Mouse (Mus musculus) hindbrain, embryonic 11.5 days (tissue): Measurements from ENCODE around the gene Armc2. TPM values are rescaled to one million over a fixed set of nuclear protein-coding genes. Genes with fewer than 3 reads are reported as not detected.
A peak's percentile ranks its signal among the peaks of the same experiment; 100 is the strongest.

Source experiments
- ATAC-seq: fragments of 200-750 bp; cut with Nextera tagmentation; 2 replicates; pipeline ENCODE4 v1.8.0; 2017; ENCODE audit warnings: mild to moderate bottlenecking, moderate TSS enrichment, moderate library complexity; ENCODE audit not compliant: low FRiP score
- DNase-seq: peaks from one replicate; pipeline ENCODE4 v3.0.0-alpha.2; 2015; ENCODE audit warnings: low spot score
- H3K27ac ChIP-seq: fragments of 300-500 bp; sonication (generic); 2 replicates; pipeline ENCODE4 v1.5.1; 2014; ENCODE audit warnings: mild to moderate bottlenecking, low read depth, low read length
- H3K27me3 ChIP-seq: fragments of 300-500 bp; sonication (generic); 2 replicates; pipeline ENCODE4 v1.6.1; 2014; ENCODE audit warnings: mild to moderate bottlenecking, low read length, moderate library complexity, mixed read lengths; ENCODE audit not compliant: control insufficient read depth, insufficient read depth
- H3K36me3 ChIP-seq: fragments of 300-500 bp; sonication (generic); 2 replicates; pipeline ENCODE4 v1.6.1; 2014; ENCODE audit warnings: mild to moderate bottlenecking, low read length, moderate library complexity, mixed read lengths; ENCODE audit not compliant: control insufficient read depth, insufficient read depth
- H3K4me1 ChIP-seq: fragments of 300-500 bp; sonication (generic); replicated peaks from 2 replicates; pipeline ENCODE4 v1.6.1; 2014; ENCODE audit warnings: low read length, mixed read lengths; ENCODE audit not compliant: control insufficient read depth, insufficient read depth
- H3K4me2 ChIP-seq: fragments of 300-500 bp; sonication (generic); replicated peaks from 2 replicates; pipeline ENCODE4 v1.6.1; 2014; ENCODE audit warnings: mild to moderate bottlenecking, low read depth, low read length
- H3K4me3 ChIP-seq: fragments of 300-500 bp; sonication (generic); 2 replicates; pipeline ENCODE4 v1.5.1; 2014; ENCODE audit warnings: low read depth, low read length
- H3K9ac ChIP-seq: fragments of 300-500 bp; sonication (generic); 2 replicates; pipeline ENCODE4 v1.6.1; 2014; ENCODE audit warnings: low read depth, low read length
- H3K9me3 ChIP-seq: fragments of 300-500 bp; sonication (generic); 2 replicates; pipeline ENCODE4 v1.6.1; 2016; ENCODE audit warnings: low read length; ENCODE audit not compliant: control insufficient read depth
- WGBS: fragments of 180-500 bp; shearing (Covaris S2); extraction: QIAGEN DNeasy Blood & Tissue Kit; methylation state at CpG from one replicate; pipeline ENCODE4 v1.1.7; 2014; 5-methylcytosine and 5-hydroxymethylcytosine counted together
- polyA plus RNA-seq: library from polyadenylated mRNA; unstranded; fragments of >200 nt; fragmentation: Nextera tagmentation; extraction: Ambion mirVana; gene quantifications from 2 replicates; pipeline ENCODE4 v1.2.1, GENCODE M21; 2014

Armc2 gene
- polyA plus RNA-seq, 1 experiment from 2014 or later, result 3.2 TPM

GRCm38 (mm10) chr10:42031021-42031420 is 12.8 kb upstream of the Armc2 start:
- WGBS, result 14% methylated on average over 16 of the region's 16 CpGs
- no peak overlapping the region for H3K27ac ChIP-seq
- H3K9me3 ChIP-seq, result no peaks in the 10 kb centered on the region
- no peak overlapping the region for H3K4me3 ChIP-seq
- no peaks in the 10 kb centered on the region for H3K36me3 ChIP-seq
- peak overlapping the region; percentile 14; the same call in 1 of the 2 replicates for H3K4me2 ChIP-seq
- H3K9ac ChIP-seq, result no peak overlapping the region
- H3K4me1 ChIP-seq, result no peaks in the 10 kb centered on the region
- DNase-seq (peak; percentile 79), ATAC-seq (no peak; the same call in 1 of the 2 replicates)
- no peaks in the 10 kb centered on the region for H3K27me3 ChIP-seq

GRCm38 (mm10) chr10:42029502-42029901 is 11.3 kb upstream of the Armc2 start:
- Histone ChIP-seq H3K9ac (no peak overlapping the region), H3K4me2 (no peak overlapping the region), H3K27ac (no peak overlapping the region), H3K36me3 (no peaks in the 10 kb centered on the region), H3K4me3 (no peak overlapping the region), H3K4me1 (no peaks in the 10 kb centered on the region), H3K9me3 (no peaks in the 10 kb centered on the region), H3K27me3 (no peaks in the 10 kb centered on the region)
- DNase-seq (no peak), ATAC-seq (no peak)
- 84% methylated on average over 5 of the region's 5 CpGs for WGBS

GRCm38 (mm10) chr10:42027337-42027736 is 9.1 kb upstream of the Armc2 start:
- no peaks in the 10 kb centered on the region for H3K27me3 ChIP-seq
- ATAC-seq, result no peak
- no peaks in the 10 kb centered on the region for H3K9me3 ChIP-seq
- no peak overlapping the region for H3K9ac ChIP-seq
- WGBS, result 83% methylated on average over 11 of the region's 11 CpGs
- no peak overlapping the region for H3K4me2 ChIP-seq
- no peak overlapping the region for H3K4me3 ChIP-seq
- H3K36me3 ChIP-seq, result no peaks in the 10 kb centered on the region
- no peak overlapping the region for H3K27ac ChIP-seq
- no peaks in the 10 kb centered on the region for H3K4me1 ChIP-seq
- no peak for DNase-seq

GRCm38 (mm10) chr10:42024406-42024805 is 6.2 kb upstream of the Armc2 start:
- DNase-seq (no peak), ATAC-seq (no peak)
- no peaks in the 10 kb centered on the region for H3K4me1 ChIP-seq
- H3K27me3 ChIP-seq, result no peaks in the 10 kb centered on the region
- H3K9ac ChIP-seq, result no peak overlapping the region
- no peaks in the 10 kb centered on the region for H3K36me3 ChIP-seq
- 66% methylated on average over 6 of the region's 6 CpGs for WGBS
- H3K9me3 ChIP-seq, result no peaks in the 10 kb centered on the region
- H3K27ac ChIP-seq, result no peak overlapping the region
- no peak overlapping the region for H3K4me3 ChIP-seq
- H3K4me2 ChIP-seq, result no peak overlapping the region

- no peaks in the 10 kb centered on the region for H3K9me3 ChIP-seq
- H3K36me3 ChIP-seq, result no peaks in the 10 kb centered on the region
- no peaks in the 10 kb centered on the region; the same call in 1 of the 2 replicates for H3K4me1 ChIP-seq
- H3K9ac ChIP-seq, result no peak overlapping the region
- DNase-seq, result no peak
- no peak for ATAC-seq
- WGBS, result 85% methylated on average over 9 of the region's 9 CpGs
- H3K27me3 ChIP-seq, result no peaks in the 10 kb centered on the region; the same call in 1 of the 2 replicates
- H3K27ac ChIP-seq, result no peak overlapping the region
- H3K4me3 ChIP-seq, result no peak overlapping the region
- H3K4me2 ChIP-seq, result no peak overlapping the region
Measured at GRCm38 (mm10) chr10:42021536-42021935, 3.3 kb upstream of the Armc2 start.

GRCm38 (mm10) chr10:42014086-42014485 is 4.2 kb downstream of the Armc2 start:
- H3K4me3 ChIP-seq, result no peak overlapping the region
- no peak overlapping the region for H3K4me2 ChIP-seq
- WGBS, result 87% methylated on average over 5 of the region's 5 CpGs
- DNase-seq (no peak), ATAC-seq (no peak)
- no peak overlapping the region for H3K9ac ChIP-seq
- no peaks in the 10 kb centered on the region; the same call in 1 of the 2 replicates for H3K27me3 ChIP-seq
- no peaks in the 10 kb centered on the region for H3K36me3 ChIP-seq
- H3K27ac ChIP-seq, result no peak overlapping the region
- H3K9me3 ChIP-seq, result no peaks in the 10 kb centered on the region
- no peaks in the 10 kb centered on the region; the same call in 1 of the 2 replicates for H3K4me1 ChIP-seq

- H3K4me1 ChIP-seq, result no peaks in the 10 kb centered on the region
- ATAC-seq, result no peak
- no peaks in the 10 kb centered on the region for H3K36me3 ChIP-seq
- no peak overlapping the region for H3K27ac ChIP-seq
- 90% methylated on average over 10 of the region's 10 CpGs for WGBS
- H3K9ac ChIP-seq, result no peak overlapping the region
- no peak for DNase-seq
- H3K9me3 ChIP-seq, result no peaks in the 10 kb centered on the region
- no peak overlapping the region for H3K4me3 ChIP-seq
- no peak overlapping the region for H3K4me2 ChIP-seq
- H3K27me3 ChIP-seq, result no peaks in the 10 kb centered on the region
Measured at GRCm38 (mm10) chr10:42010761-42011435, 7.3 kb downstream of the Armc2 start.

- WGBS, result 80% methylated on average over 3 of the region's 3 CpGs
- no peak overlapping the region for H3K27ac ChIP-seq
- no peaks in the 10 kb centered on the region for H3K9me3 ChIP-seq
- H3K4me2 ChIP-seq, result no peak overlapping the region
- no peak overlapping the region for H3K4me3 ChIP-seq
- H3K4me1 ChIP-seq, result no peaks in the 10 kb centered on the region
- no peak overlapping the region for H3K9ac ChIP-seq
- ATAC-seq (no peak), DNase-seq (no peak)
- H3K27me3 ChIP-seq, result no peaks in the 10 kb centered on the region
- no peaks in the 10 kb centered on the region for H3K36me3 ChIP-seq
Measured at GRCm38 (mm10) chr10:42005259-42005658, 13.0 kb downstream of the Armc2 start.

- H3K9me3 ChIP-seq, result no peaks in the 10 kb centered on the region
- no peak overlapping the region for H3K4me3 ChIP-seq
- H3K27ac ChIP-seq, result no peak overlapping the region
- H3K36me3 ChIP-seq, result no peaks in the 10 kb centered on the region
- ATAC-seq, result no peak
- H3K9ac ChIP-seq, result no peak overlapping the region
- H3K27me3 ChIP-seq, result no peaks in the 10 kb centered on the region
- DNase-seq, result no peak
- no peak overlapping the region for H3K4me2 ChIP-seq
- H3K4me1 ChIP-seq, result no peaks in the 10 kb centered on the region
- 75% methylated on average over 7 of the region's 7 CpGs for WGBS
Measured at GRCm38 (mm10) chr10:42004690-42005089, 13.6 kb downstream of the Armc2 start.
